Mouse (Mus musculus): Measurements from ENCODE around the gene Tbc1d24.

- no peak for TF ChIP-seq POLR2A (IDR thresholded peaks at IDR 0.05; ENCODE audit: insufficient read depth, low read length)
- TF ChIP-seq EP300 (IDR thresholded peaks at IDR 0.05; ENCODE audit: insufficient read depth, low read depth, low read length) = no peak
Measured at GRCm38 (mm10) chr17:24162584-24163175, 42.7 kb downstream of the Tbc1d24 start.
